Mouse (Mus musculus) thymus, adult 2 months (tissue): ENCODE results near the gene Etl4. TPM values are rescaled to one million over a fixed set of nuclear protein-coding genes. Genes with fewer than 3 reads are reported as not detected.

Experiments used
- DNase-seq: peaks from one replicate; pipeline ENCODE4 v3.0.0; 2021
- H3K27ac ChIP-seq: fragments of 200-500 bp; 2 replicates; pipeline ENCODE4 v1.5.1; 2012; ENCODE audit warnings: low read length, control low read depth; ENCODE audit not compliant: control insufficient read depth, insufficient read depth
- H3K27me3 ChIP-seq: fragments of 200-500 bp; 2 replicates; pipeline ENCODE4 v1.6.1; 2012; ENCODE audit warnings: mild to moderate bottlenecking, low read length, moderate library complexity, mixed read lengths; ENCODE audit not compliant: control insufficient read depth, insufficient read depth
- H3K36me3 ChIP-seq: fragments of 200-500 bp; 2 replicates; pipeline ENCODE4 v1.6.1; 2012; ENCODE audit warnings: mild to moderate bottlenecking, low read length, moderate library complexity; ENCODE audit not compliant: control insufficient read depth, insufficient read depth
- H3K4me1 ChIP-seq: fragments of 200-500 bp; replicated peaks from 2 replicates; pipeline ENCODE4 v1.6.1; 2012; ENCODE audit warnings: low read length; ENCODE audit not compliant: control insufficient read depth, insufficient read depth
- H3K4me3 ChIP-seq: fragments of 200-500 bp; 2 replicates; pipeline ENCODE4 v1.5.1; 2012; ENCODE audit warnings: mild to moderate bottlenecking, low read length, control low read depth, moderate library complexity; ENCODE audit not compliant: control insufficient read depth, insufficient read depth
- CTCF ChIP-seq: fragments of 200-500 bp; IDR thresholded peaks from 2 replicates; pipeline ENCODE4 v1.5.1; 2012; ENCODE audit warnings: mild to moderate bottlenecking, control low read depth, low read length, moderate library complexity, borderline replicate concordance; ENCODE audit not compliant: control insufficient read depth, poor library complexity, insufficient read depth; ENCODE audit errors: extremely low read depth
- POLR2A ChIP-seq: fragments of 200-500 bp; IDR thresholded peaks from 2 replicates; pipeline ENCODE4 v1.6.1; 2012; ENCODE audit warnings: mild to moderate bottlenecking, low read length, control low read depth, moderate library complexity; ENCODE audit not compliant: control insufficient read depth, poor library complexity, insufficient read depth; ENCODE audit errors: extremely low read depth
- WGBS: fragments of 180-500 bp; shearing (Covaris S2); methylation state at CpG from one replicate; pipeline ENCODE4 v1.1.7; 2018; 5-methylcytosine and 5-hydroxymethylcytosine counted together
- polyA plus RNA-seq: library from polyadenylated mRNA; depleted of rRNA; stranded (reverse); fragments of >200 nt; gene quantifications from 2 replicates; pipeline ENCODE4 v1.2.3, GENCODE M21; 2012

The Etl4 gene
- polyA plus RNA-seq, 1 experiment, result 9.7 TPM

- no peaks in the 10 kb centered on the region for H3K36me3 ChIP-seq
- H3K27ac ChIP-seq, result no peak overlapping the region
- no peaks in the 10 kb centered on the region for H3K4me1 ChIP-seq
- no peak overlapping the region for H3K4me3 ChIP-seq
- H3K27me3 ChIP-seq, result no peaks in the 10 kb centered on the region
- WGBS, result 92% methylated on average over 3 of the region's 3 CpGs
- no peak for DNase-seq
- no peak for TF ChIP-seq CTCF
- TF ChIP-seq POLR2A, result no peak
Observed at GRCm38 (mm10) chr2:20523636-20524035, 614.1 kb downstream of the Etl4 start.

GRCm38 (mm10) chr2:20525879-20526593 is 616.5 kb downstream of the Etl4 start:
- Histone ChIP-seq H3K27ac (no peak overlapping the region), H3K4me1 (no peaks in the 10 kb centered on the region), H3K4me3 (no peak overlapping the region), H3K27me3 (no peaks in the 10 kb centered on the region), H3K36me3 (no peaks in the 10 kb centered on the region)
- DNase-seq, result no peak
- WGBS, result 64% methylated on average over 4 of the region's 4 CpGs
- no peak for TF ChIP-seq POLR2A
- TF ChIP-seq CTCF, result no peak

GRCm38 (mm10) chr2:20526856-20527255 is 617.3 kb downstream of the Etl4 start:
- H3K27ac ChIP-seq, result no peak overlapping the region
- no peak for DNase-seq
- no peak overlapping the region for H3K4me3 ChIP-seq
- 96% methylated on average over 3 of the region's 3 CpGs for WGBS
- H3K4me1 ChIP-seq, result no peaks in the 10 kb centered on the region
- TF ChIP-seq CTCF (no peak), POLR2A (no peak)
- H3K36me3 ChIP-seq, result no peaks in the 10 kb centered on the region
- H3K27me3 ChIP-seq, result no peaks in the 10 kb centered on the region

GRCm38 (mm10) chr2:20532623-20533022 is 623.0 kb downstream of the Etl4 start:
- Histone ChIP-seq H3K4me1 (no peaks in the 10 kb centered on the region), H3K27me3 (no peaks in the 10 kb centered on the region), H3K27ac (no peak overlapping the region), H3K4me3 (no peak overlapping the region), H3K36me3 (no peaks in the 10 kb centered on the region)
- DNase-seq, result no peak
- TF ChIP-seq CTCF, result no peak
- TF ChIP-seq POLR2A, result no peak
- 42% methylated on average over 3 of the region's 3 CpGs for WGBS

GRCm38 (mm10) chr2:20537785-20538184 is 628.2 kb downstream of the Etl4 start:
- no peak for TF ChIP-seq POLR2A
- no peak for TF ChIP-seq CTCF
- no peaks in the 10 kb centered on the region for H3K4me1 ChIP-seq
- H3K4me3 ChIP-seq, result no peak overlapping the region
- 88% methylated on average over 6 of the region's 6 CpGs for WGBS
- no peaks in the 10 kb centered on the region for H3K27me3 ChIP-seq
- no peaks in the 10 kb centered on the region for H3K36me3 ChIP-seq
- no peak for DNase-seq
- no peak overlapping the region for H3K27ac ChIP-seq

GRCm38 (mm10) chr2:20538871-20539270 is 629.3 kb downstream of the Etl4 start:
- H3K27me3 ChIP-seq, result no peaks in the 10 kb centered on the region
- no peak overlapping the region for H3K27ac ChIP-seq
- H3K4me1 ChIP-seq, result no peaks in the 10 kb centered on the region
- TF ChIP-seq POLR2A (no peak), CTCF (no peak)
- 88% methylated on average over 4 of the region's 4 CpGs for WGBS
- H3K36me3 ChIP-seq, result no peaks in the 10 kb centered on the region
- no peak for DNase-seq
- H3K4me3 ChIP-seq, result no peak overlapping the region

- TF ChIP-seq POLR2A (no peak), CTCF (no peak)
- no peaks in the 10 kb centered on the region for H3K27me3 ChIP-seq
- DNase-seq, result no peak
Observed at GRCm38 (mm10) chr2:20541261-20541660, 631.7 kb downstream of the Etl4 start.

More at GRCm38 (mm10) chr2:20541261-20541660, 631.7 kb downstream of the Etl4 start:
- Histone ChIP-seq H3K36me3 (no peaks in the 10 kb centered on the region), H3K4me1 (no peaks in the 10 kb centered on the region), H3K27ac (no peak overlapping the region), H3K4me3 (no peak overlapping the region)
